Mouse (Mus musculus) lung, postnatal 0 days (tissue): ENCODE data around the gene Pde6d. TPM values are rescaled to one million over a fixed set of nuclear protein-coding genes. Genes with fewer than 3 reads are reported as not detected.

ENCODE experiments used
- ATAC-seq: fragments of 200-750 bp; cut with Nextera tagmentation; 2 replicates; pipeline ENCODE4 v1.8.0; 2017; ENCODE audit warnings: moderate library complexity
- DNase-seq: peaks from one replicate; pipeline ENCODE4 v3.0.0-alpha.2; 2016; ENCODE audit warnings: low spot score
- H3K27ac ChIP-seq: fragments of 300-500 bp; sonication (generic); 2 replicates; pipeline ENCODE4 v1.5.1; 2014; ENCODE audit warnings: antibody characterized with exemption, mild to moderate bottlenecking, low read length, mixed read lengths
- H3K27me3 ChIP-seq: fragments of 300-500 bp; sonication (generic); replicated peaks from 2 replicates; pipeline ENCODE4 v1.6.1; 2014; ENCODE audit warnings: low read length, mixed read lengths; ENCODE audit not compliant: insufficient read depth
- H3K36me3 ChIP-seq: fragments of 300-500 bp; sonication (generic); 2 replicates; pipeline ENCODE4 v1.6.1; 2014; ENCODE audit warnings: low read length, mixed read lengths; ENCODE audit not compliant: insufficient read depth
- H3K4me1 ChIP-seq: fragments of 300-500 bp; sonication (generic); 2 replicates; pipeline ENCODE4 v1.6.1; 2014; ENCODE audit warnings: antibody characterized with exemption, low read depth, low read length, mixed read lengths; ENCODE audit not compliant: insufficient read depth
- H3K4me2 ChIP-seq: fragments of 300-500 bp; sonication (generic); replicated peaks from 2 replicates; pipeline ENCODE4 v1.6.1; 2014; ENCODE audit warnings: low read depth, mild to moderate bottlenecking, low read length, moderate library complexity, mixed read lengths
- H3K4me3 ChIP-seq: fragments of 300-500 bp; sonication (generic); 2 replicates; pipeline ENCODE4 v1.5.1; 2014; ENCODE audit warnings: low read depth, low read length
- H3K9ac ChIP-seq: fragments of 300-500 bp; sonication (generic); replicated peaks from 2 replicates; pipeline ENCODE4 v1.6.1; 2014; ENCODE audit warnings: low read depth, mild to moderate bottlenecking
- H3K9me3 ChIP-seq: fragments of 300-500 bp; sonication (generic); 2 replicates; pipeline ENCODE4 v1.6.1; 2016; ENCODE audit warnings: low read length, mixed read lengths
- CTCF ChIP-seq: IDR thresholded peaks from 2 replicates; pipeline ENCODE4 v1.5.1; 2016; ENCODE audit warnings: antibody characterized with exemption, mild to moderate bottlenecking
- EP300 ChIP-seq: IDR thresholded peaks from 2 replicates; pipeline ENCODE4 v1.6.1; 2016; ENCODE audit warnings: antibody characterized with exemption, mild to moderate bottlenecking, control low read depth
- WGBS: fragments of 180-500 bp; shearing (Covaris S2); extraction: QIAGEN DNeasy Blood & Tissue Kit; methylation state at CpG from one replicate; pipeline ENCODE4 v1.1.7; 2014; 5-methylcytosine and 5-hydroxymethylcytosine counted together
- polyA plus RNA-seq: library from polyadenylated mRNA; unstranded; fragments of >200 nt; fragmentation: Nextera tagmentation; extraction: Ambion mirVana; gene quantifications from 2 replicates; pipeline ENCODE4 v1.2.1, GENCODE M21; 2015

Gene Pde6d
- polyA plus RNA-seq, 1 experiment from 2014 or later = 43.4 TPM

DNA sequence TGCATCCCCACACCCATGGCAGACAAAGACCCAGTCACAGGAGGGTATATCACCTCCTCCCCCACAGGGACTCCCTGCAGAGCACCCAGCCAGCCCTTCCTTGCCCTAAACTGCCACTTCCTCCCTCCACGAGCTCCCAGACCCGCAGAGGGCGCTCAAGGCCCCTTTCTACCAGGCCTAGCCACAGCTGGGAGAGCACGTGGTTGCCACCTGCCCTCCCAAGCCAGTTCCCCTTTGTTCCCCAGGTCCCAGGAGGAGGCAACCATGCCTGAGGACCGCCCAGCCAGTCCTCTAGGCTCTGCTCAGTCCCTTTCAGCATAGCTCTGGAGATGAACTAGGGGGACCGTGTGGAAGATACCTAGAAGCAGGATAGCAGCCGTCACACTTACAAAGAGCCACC lies 73.0 kb downstream of the Pde6d start:
- H3K27ac ChIP-seq = no peak overlapping the region
- TF ChIP-seq EP300 = no peak
- peak; percentile 90 for TF ChIP-seq CTCF
- no peak overlapping the region for H3K4me2 ChIP-seq
- DNase-seq (peak; percentile 90), ATAC-seq (peak; percentile 69)
- peaks cover 15% of the 10 kb centered on the region; the same call in 1 of the 2 replicates for H3K4me1 ChIP-seq
- no peaks in the 10 kb centered on the region for H3K27me3 ChIP-seq
- H3K9ac ChIP-seq = no peak overlapping the region
- H3K36me3 ChIP-seq = no peaks in the 10 kb centered on the region
- H3K4me3 ChIP-seq = no peak overlapping the region
- 22% methylated on average over 7 of the region's 7 CpGs for WGBS
- no peaks in the 10 kb centered on the region for H3K9me3 ChIP-seq

DNA sequence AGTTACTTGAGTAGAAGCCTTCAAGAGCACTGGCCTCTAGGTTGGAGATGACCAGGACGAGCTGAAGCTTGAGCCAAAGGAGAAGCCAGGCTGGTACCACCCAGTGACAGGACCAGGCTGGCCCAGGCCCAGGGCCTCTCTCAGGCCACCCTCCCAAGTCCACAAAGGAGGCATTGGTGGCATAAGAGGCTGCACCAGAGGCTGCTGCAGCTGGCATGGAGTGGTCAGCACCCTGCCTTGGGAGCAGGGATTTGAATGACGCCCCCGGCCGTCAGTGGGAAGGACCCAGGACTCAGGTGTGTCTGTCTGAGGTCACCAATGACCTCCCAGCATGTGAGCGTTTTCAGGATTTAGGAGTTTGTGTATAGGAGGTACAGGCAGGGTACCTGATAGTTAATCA lies 74.6 kb downstream of the Pde6d start:
- 81% methylated on average over 5 of the region's 5 CpGs for WGBS
- H3K4me3 ChIP-seq = no peak overlapping the region
- H3K4me1 ChIP-seq = peaks cover 21% of the 10 kb centered on the region; the same call in 1 of the 2 replicates
- TF ChIP-seq EP300 (no peak), CTCF (no peak)
- H3K9ac ChIP-seq = no peak overlapping the region
- ATAC-seq = no peak
- H3K4me2 ChIP-seq = no peak overlapping the region
- no peak for DNase-seq
- H3K9me3 ChIP-seq = no peaks in the 10 kb centered on the region
- H3K36me3 ChIP-seq = no peaks in the 10 kb centered on the region
- no peaks in the 10 kb centered on the region for H3K27me3 ChIP-seq
- H3K27ac ChIP-seq = no peak overlapping the region

GRCm38 (mm10) chr1:86506420-86506819 lies 76.0 kb downstream of the Pde6d start:
- no peak for TF ChIP-seq EP300
- no peak for TF ChIP-seq CTCF
- Histone ChIP-seq H3K9me3 (no peaks in the 10 kb centered on the region), H3K27ac (no peak overlapping the region), H3K4me2 (no peak overlapping the region), H3K27me3 (no peaks in the 10 kb centered on the region), H3K4me3 (no peak overlapping the region), H3K36me3 (no peaks in the 10 kb centered on the region), H3K4me1 (peaks cover 26% of the 10 kb centered on the region; the same call in 1 of the 2 replicates), H3K9ac (no peak overlapping the region)
- ATAC-seq (no peak), DNase-seq (no peak)
- 64% methylated on average over 5 of the region's 5 CpGs for WGBS

- H3K36me3 ChIP-seq = no peaks in the 10 kb centered on the region
- no peaks in the 10 kb centered on the region for H3K27me3 ChIP-seq
- no peaks in the 10 kb centered on the region for H3K9me3 ChIP-seq
- ATAC-seq = no peak
- TF ChIP-seq CTCF (no peak), EP300 (no peak)
- no peak overlapping the region for H3K4me3 ChIP-seq
- peak overlapping the region; percentile 93 for H3K27ac ChIP-seq
- H3K9ac ChIP-seq = no peak overlapping the region
- DNase-seq = peak; percentile 81
- H3K4me2 ChIP-seq = peak overlapping the region; percentile 59; the same call in 1 of the 2 replicates
- WGBS = 67% methylated on average over 1 of the region's 1 CpGs
- peaks cover 28% of the 10 kb centered on the region; the same call in 1 of the 2 replicates for H3K4me1 ChIP-seq
Measured at GRCm38 (mm10) chr1:86505461-86505860, 77.0 kb downstream of the Pde6d start.

DNA sequence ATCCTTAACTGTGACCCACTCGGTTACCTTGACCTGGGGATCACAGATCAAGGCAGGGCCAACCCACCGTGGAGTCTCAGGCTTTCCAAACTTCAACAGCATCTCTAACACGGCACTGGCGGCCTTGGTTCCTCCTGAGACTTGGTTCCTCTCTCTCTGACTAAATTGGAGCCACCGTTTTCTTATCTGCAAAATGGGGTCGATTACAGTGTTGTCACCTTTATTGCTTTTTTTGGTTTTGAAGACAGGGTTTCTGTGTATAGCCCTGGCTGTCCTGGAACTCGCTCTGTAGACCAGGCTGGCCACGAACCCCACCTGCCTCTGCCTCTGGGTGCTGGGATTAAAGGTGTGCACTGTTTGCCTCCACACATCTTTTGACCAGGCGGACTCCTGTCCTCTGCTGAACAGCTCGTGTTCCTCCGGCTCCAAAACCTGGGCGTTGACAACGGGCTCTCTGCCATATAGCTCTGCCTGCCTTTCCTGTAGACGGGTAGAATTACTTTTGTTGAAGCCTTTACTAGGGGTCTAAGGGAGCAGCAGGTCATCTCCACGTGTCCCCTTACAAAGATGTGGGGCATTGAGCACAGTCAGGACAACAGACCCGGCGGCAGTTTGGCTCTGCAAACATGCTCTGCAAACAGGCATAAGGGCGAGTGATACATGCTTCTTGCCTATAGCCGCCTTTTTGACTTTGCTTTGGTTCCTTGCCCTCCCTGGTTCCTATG lies 77.6 kb downstream of the Pde6d start:
- Histone ChIP-seq H3K27me3 (no peaks in the 10 kb centered on the region), H3K4me1 (peaks cover 28% of the 10 kb centered on the region; the same call in 1 of the 2 replicates), H3K4me2 (peak overlapping the region; percentile 59), H3K9me3 (no peaks in the 10 kb centered on the region), H3K36me3 (no peaks in the 10 kb centered on the region), H3K4me3 (peak overlapping the region; percentile 37), H3K9ac (peak overlapping the region; percentile 36), H3K27ac (peak overlapping the region; percentile 93)
- ATAC-seq (no peak), DNase-seq (no peak)
- no peak for TF ChIP-seq CTCF
- TF ChIP-seq EP300 = no peak
- 11% methylated on average over 19 of the region's 19 CpGs for WGBS

GRCm38 (mm10) chr1:86503906-86504696 lies 78.3 kb downstream of the Pde6d start:
- TF ChIP-seq EP300 = peak; percentile 51; the same call in 1 of the 2 replicates
- TF ChIP-seq CTCF = peak; percentile 82
- Histone ChIP-seq H3K4me3 (peak overlapping the region; percentile 37), H3K36me3 (no peaks in the 10 kb centered on the region), H3K27me3 (no peaks in the 10 kb centered on the region), H3K4me2 (peak overlapping the region; percentile 59), H3K9ac (peak overlapping the region; percentile 36), H3K27ac (peak overlapping the region; percentile 93), H3K9me3 (no peaks in the 10 kb centered on the region), H3K4me1 (peaks cover 28% of the 10 kb centered on the region; the same call in 1 of the 2 replicates)
- peak; percentile 88 for ATAC-seq
- peak; percentile 98 for DNase-seq
- WGBS = under 1% methylated on average over 56 of the region's 64 CpGs
